Mouse (Mus musculus) heart, postnatal 0 days (tissue): ENCODE data around the gene Senp1. TPM values are rescaled to one million over a fixed set of nuclear protein-coding genes. Genes with fewer than 3 reads are reported as not detected.

Experiments used
- ATAC-seq: fragments of 200-750 bp; cut with Nextera tagmentation; 2 replicates; pipeline ENCODE4 v1.8.0; 2017; ENCODE audit warnings: low read depth, moderate number of reproducible peaks, moderate library complexity; ENCODE audit not compliant: insufficient read depth
- DNase-seq: peaks from one replicate; pipeline ENCODE4 v3.0.0-alpha.2; 2016; ENCODE audit warnings: low spot score
- H3K27ac ChIP-seq: fragments of 300-500 bp; sonication (generic); 2 replicates; pipeline ENCODE4 v1.5.1; 2014; ENCODE audit warnings: low read depth, mild to moderate bottlenecking
- H3K27me3 ChIP-seq: fragments of 300-500 bp; sonication (generic); 2 replicates; pipeline ENCODE4 v1.6.1; 2014; ENCODE audit warnings: low read length, mixed read lengths; ENCODE audit not compliant: control insufficient read depth, insufficient read depth
- H3K36me3 ChIP-seq: fragments of 300-500 bp; sonication (generic); replicated peaks from 2 replicates; pipeline ENCODE4 v1.6.1; 2014; ENCODE audit warnings: low read length, mixed read lengths; ENCODE audit not compliant: control insufficient read depth, insufficient read depth
- H3K4me1 ChIP-seq: fragments of 300-500 bp; sonication (generic); 2 replicates; pipeline ENCODE4 v1.6.1; 2014; ENCODE audit warnings: antibody characterized with exemption; ENCODE audit not compliant: control insufficient read depth, insufficient read depth
- H3K4me2 ChIP-seq: fragments of 300-500 bp; sonication (generic); 2 replicates; pipeline ENCODE4 v1.6.1; 2014; ENCODE audit warnings: low read depth, mild to moderate bottlenecking, low read length, moderate library complexity
- H3K4me3 ChIP-seq: fragments of 300-500 bp; sonication (generic); 2 replicates; pipeline ENCODE4 v1.5.1; 2014; ENCODE audit warnings: low read depth, low read length
- H3K9ac ChIP-seq: fragments of 300-500 bp; sonication (generic); replicated peaks from 2 replicates; pipeline ENCODE4 v1.6.1; 2014; ENCODE audit warnings: low read depth, low read length, mixed read lengths
- H3K9me3 ChIP-seq: fragments of 300-500 bp; sonication (generic); replicated peaks from 2 replicates; pipeline ENCODE4 v1.6.1; 2016; ENCODE audit warnings: low read length; ENCODE audit not compliant: control insufficient read depth
- CTCF ChIP-seq: IDR thresholded peaks from 2 replicates; pipeline ENCODE4 v1.5.1; 2016; ENCODE audit warnings: antibody characterized with exemption, control low read depth, low read depth
- EP300 ChIP-seq: IDR thresholded peaks from 2 replicates; pipeline ENCODE4 v1.6.1; 2016; ENCODE audit warnings: antibody characterized with exemption, low read depth
- WGBS: fragments of 180-500 bp; shearing (Covaris S2); extraction: QIAGEN DNeasy Blood & Tissue Kit; methylation state at CpG from one replicate; pipeline ENCODE4 v1.1.7; 2014; 5-methylcytosine and 5-hydroxymethylcytosine counted together
- polyA plus RNA-seq: library from polyadenylated mRNA; unstranded; fragments of >200 nt; fragmentation: Nextera tagmentation; extraction: Ambion mirVana; gene quantifications from 2 replicates; pipeline ENCODE4 v1.2.1, GENCODE M21; 2015
- total RNA-seq: library from RNA; depleted of rRNA; stranded (reverse); fragments of >200 nt; gene quantifications from 2 replicates; pipeline ENCODE4 v1.2.3, GENCODE M21; 2014; ENCODE audit warnings: low replicate concordance

Senp1 gene
- total and polyA plus RNA-seq, 2 experiments from 2014 or later, result 10.1 to 16.7 TPM

- 93% methylated on average over 5 of the region's 5 CpGs for WGBS
- peaks cover 94% of the 10 kb centered on the region for H3K36me3 ChIP-seq
- no peak for ATAC-seq
Observed at GRCm38 (mm10) chr15:98044387-98044786, 49.2 kb downstream of the Senp1 start.

GRCm38 (mm10) chr15:98043967-98044366 is 49.6 kb downstream of the Senp1 start:
- no peak for ATAC-seq
- peaks cover 94% of the 10 kb centered on the region for H3K36me3 ChIP-seq
- 82% methylated on average over 6 of the region's 6 CpGs for WGBS
- H3K9ac ChIP-seq, result no peak overlapping the region
- no peak for DNase-seq
- H3K9me3 ChIP-seq, result no peaks in the 10 kb centered on the region
- H3K27me3 ChIP-seq, result no peaks in the 10 kb centered on the region
- no peaks in the 10 kb centered on the region for H3K4me1 ChIP-seq
- H3K27ac ChIP-seq, result no peak overlapping the region
- no peak overlapping the region for H3K4me2 ChIP-seq
- no peak for TF ChIP-seq CTCF
- no peak for TF ChIP-seq EP300
- H3K4me3 ChIP-seq, result no peak overlapping the region

More at GRCm38 (mm10) chr15:98044387-98044786, 49.2 kb downstream of the Senp1 start:
- no peak for DNase-seq
- TF ChIP-seq CTCF (no peak), EP300 (no peak)
- H3K9ac ChIP-seq, result no peak overlapping the region
- no peaks in the 10 kb centered on the region for H3K27me3 ChIP-seq
- H3K4me1 ChIP-seq, result no peaks in the 10 kb centered on the region
- H3K27ac ChIP-seq, result no peak overlapping the region
- no peaks in the 10 kb centered on the region for H3K9me3 ChIP-seq
- H3K4me2 ChIP-seq, result no peak overlapping the region
- no peak overlapping the region for H3K4me3 ChIP-seq

- peaks cover 88% of the 10 kb centered on the region for H3K36me3 ChIP-seq
- TF ChIP-seq CTCF (no peak), EP300 (no peak)
- H3K9ac ChIP-seq, result no peak overlapping the region
- H3K4me2 ChIP-seq, result no peak overlapping the region
- WGBS, result 86% methylated on average over 12 of the region's 12 CpGs
- ATAC-seq (no peak), DNase-seq (no peak)
- no peaks in the 10 kb centered on the region for H3K27me3 ChIP-seq
- no peak overlapping the region for H3K4me3 ChIP-seq
- no peaks in the 10 kb centered on the region for H3K4me1 ChIP-seq
- no peak overlapping the region for H3K27ac ChIP-seq
- H3K9me3 ChIP-seq, result no peaks in the 10 kb centered on the region
Observed at GRCm38 (mm10) chr15:98042508-98042907, 51.0 kb downstream of the Senp1 start.

- 86% methylated on average over 10 of the region's 10 CpGs for WGBS
Observed at GRCm38 (mm10) chr15:98039682-98040081, 53.9 kb downstream of the Senp1 start.

DNA sequence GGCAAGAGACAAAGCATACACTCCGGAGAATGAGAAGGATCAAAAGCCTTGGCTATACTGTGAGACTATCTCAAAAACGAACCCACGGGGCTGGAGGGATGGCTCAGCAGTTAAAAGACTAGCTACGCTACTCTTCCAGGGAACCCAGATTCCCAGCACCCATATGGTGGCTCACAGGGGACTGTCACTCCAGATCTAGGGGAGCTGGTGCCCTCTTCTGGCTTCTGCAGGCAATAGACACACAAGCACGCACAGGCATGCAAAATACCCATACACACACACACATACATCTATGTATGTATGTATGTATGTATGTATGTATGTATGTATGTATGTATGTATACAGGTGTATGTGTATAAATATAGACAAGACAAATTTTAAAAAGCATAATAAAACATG is 57.0 kb downstream of the Senp1 start:
- Histone ChIP-seq H3K4me3 (no peak overlapping the region), H3K9me3 (no peaks in the 10 kb centered on the region), H3K4me2 (no peak overlapping the region), H3K4me1 (no peaks in the 10 kb centered on the region), H3K9ac (no peak overlapping the region), H3K27me3 (no peaks in the 10 kb centered on the region), H3K27ac (no peak overlapping the region), H3K36me3 (peaks cover 39% of the 10 kb centered on the region)
- ATAC-seq, result no peak
- DNase-seq, result no peak
- TF ChIP-seq EP300, result no peak
- no peak for TF ChIP-seq CTCF
- WGBS, result 93% methylated on average over 5 of the region's 5 CpGs

More at GRCm38 (mm10) chr15:98039682-98040081, 53.9 kb downstream of the Senp1 start:
- Histone ChIP-seq H3K27me3 (no peaks in the 10 kb centered on the region), H3K4me1 (no peaks in the 10 kb centered on the region), H3K36me3 (peaks cover 69% of the 10 kb centered on the region), H3K4me3 (no peak overlapping the region), H3K9me3 (no peaks in the 10 kb centered on the region), H3K9ac (no peak overlapping the region), H3K27ac (no peak overlapping the region), H3K4me2 (no peak overlapping the region)
- no peak for ATAC-seq
- no peak for DNase-seq
- TF ChIP-seq CTCF (no peak), EP300 (no peak)

DNA sequence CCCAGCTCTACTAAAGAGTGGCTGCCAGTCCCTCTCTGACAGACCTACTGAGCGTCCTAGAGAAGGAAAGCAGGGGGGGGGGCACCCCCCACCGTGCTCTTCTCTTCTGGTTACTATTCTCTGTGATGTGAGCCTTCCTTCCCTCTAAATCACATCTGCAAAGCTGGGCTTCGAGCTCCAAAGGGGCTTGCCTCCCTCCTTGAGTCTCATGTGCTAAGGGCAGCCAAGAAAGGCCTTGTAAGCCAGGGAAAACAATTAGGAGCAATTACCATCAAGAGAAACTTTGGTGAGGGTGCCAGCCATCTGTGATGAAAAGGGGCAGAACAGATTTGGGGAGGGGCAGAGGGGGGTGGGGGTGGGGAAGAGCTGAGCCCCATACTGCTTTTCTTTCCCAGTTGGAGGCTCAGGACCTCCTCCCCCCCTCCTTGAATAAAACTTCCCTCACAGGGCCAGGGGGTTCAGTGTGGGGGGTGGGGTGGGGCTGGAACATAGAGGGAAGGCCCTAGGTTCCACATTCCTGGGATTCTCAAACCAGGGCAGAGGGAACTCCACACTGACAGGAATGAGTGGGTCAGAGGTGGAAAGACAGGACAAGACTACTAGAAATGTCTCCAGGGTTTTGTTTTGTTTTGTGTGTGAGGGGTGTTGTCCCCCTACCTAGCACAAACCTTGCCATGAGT is 58.3 kb downstream of the Senp1 start:
- Histone ChIP-seq H3K4me3 (no peak overlapping the region), H3K27me3 (no peaks in the 10 kb centered on the region), H3K9ac (no peak overlapping the region), H3K4me1 (no peaks in the 10 kb centered on the region), H3K27ac (no peak overlapping the region), H3K4me2 (no peak overlapping the region), H3K9me3 (no peaks in the 10 kb centered on the region), H3K36me3 (peaks cover 27% of the 10 kb centered on the region)
- 28% methylated on average over 3 of the region's 3 CpGs for WGBS
- TF ChIP-seq CTCF (no peak), EP300 (no peak)
- ATAC-seq (no peak), DNase-seq (no peak)
